Mouse (Mus musculus): ENCODE results near the gene Ssh1.

Ssh1 gene

DNA sequence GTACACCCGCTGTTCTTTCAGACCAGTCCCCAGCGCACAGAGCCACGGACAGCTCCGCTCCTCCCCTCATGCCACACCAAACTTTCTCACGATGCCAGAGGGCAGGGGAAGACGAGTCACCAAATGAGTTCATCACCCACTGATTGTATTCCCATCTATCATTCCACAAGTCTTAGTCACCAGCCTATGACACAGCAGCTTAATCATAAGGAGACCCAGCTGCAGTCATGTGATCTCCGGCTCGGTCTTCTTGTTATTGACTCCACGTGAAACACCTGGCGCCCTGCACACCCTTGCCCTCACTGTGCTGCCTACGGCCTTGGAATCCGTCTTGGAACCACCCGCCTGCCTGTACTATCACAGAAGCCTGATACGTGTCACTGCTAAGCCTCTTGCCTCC lies 28.7 kb downstream of the Ssh1 start:
- DNase-seq, result no peak

DNA sequence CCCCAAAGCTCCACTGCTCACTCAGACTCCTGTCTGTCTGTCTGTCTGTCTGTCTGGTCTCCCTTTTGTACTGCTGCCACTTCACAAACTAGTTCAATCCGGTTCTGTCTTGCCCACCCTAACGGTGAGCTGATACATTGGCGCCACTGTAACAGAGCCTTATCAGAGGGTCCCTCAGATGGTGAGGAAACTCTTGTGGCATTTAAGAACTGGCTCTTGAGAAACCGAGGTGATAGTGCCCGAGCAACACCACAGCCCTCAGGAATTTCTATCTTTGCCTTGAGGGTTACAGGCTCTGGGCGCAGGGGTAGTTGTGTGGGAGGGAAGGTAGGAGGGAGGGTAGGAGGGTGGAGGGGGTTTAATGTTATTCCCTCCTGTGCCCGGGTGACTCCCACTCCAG lies 31.9 kb downstream of the Ssh1 start:
- DNase-seq, result no peak

DNA sequence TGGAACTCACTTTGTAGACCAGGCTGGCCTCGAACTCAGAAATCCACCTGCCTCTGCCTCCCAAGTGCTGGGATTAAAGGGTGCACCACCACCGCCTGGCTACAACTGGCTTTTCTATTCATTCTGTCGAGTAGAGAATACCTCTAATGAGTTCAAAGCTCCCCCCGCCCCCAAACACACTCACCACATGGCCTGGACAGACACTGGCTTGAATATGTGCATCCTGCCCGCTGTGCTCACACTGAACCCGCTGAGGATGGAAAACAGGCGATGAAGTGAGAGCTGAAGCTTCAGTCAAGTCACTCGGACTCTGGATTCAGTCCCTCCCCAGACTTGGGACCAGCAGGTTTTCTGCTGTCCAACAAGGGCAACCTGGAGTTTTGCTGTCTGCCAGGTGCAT lies 33.3 kb downstream of the Ssh1 start:
- no peak for DNase-seq

DNA sequence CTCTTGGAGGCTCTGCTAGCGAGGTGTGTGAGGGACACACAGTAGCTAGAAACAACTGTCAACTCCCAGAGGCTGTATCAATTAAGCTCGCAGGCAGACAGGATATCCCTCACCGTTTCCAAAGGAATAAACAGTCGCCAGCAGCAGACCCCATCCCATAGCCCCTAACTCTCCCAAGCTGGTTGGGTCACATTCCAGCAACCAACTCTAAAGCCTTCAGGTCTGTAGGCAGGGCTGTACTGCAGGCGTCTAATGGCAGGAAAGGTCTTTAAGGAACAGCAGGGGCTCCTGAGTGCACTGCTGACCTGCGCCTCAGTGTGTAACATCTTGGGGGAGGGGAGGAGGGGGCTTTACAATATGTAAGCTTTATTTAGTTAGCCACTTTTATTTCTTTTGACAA lies 34.7 kb downstream of the Ssh1 start:
- DNase-seq, result no peak

DNA sequence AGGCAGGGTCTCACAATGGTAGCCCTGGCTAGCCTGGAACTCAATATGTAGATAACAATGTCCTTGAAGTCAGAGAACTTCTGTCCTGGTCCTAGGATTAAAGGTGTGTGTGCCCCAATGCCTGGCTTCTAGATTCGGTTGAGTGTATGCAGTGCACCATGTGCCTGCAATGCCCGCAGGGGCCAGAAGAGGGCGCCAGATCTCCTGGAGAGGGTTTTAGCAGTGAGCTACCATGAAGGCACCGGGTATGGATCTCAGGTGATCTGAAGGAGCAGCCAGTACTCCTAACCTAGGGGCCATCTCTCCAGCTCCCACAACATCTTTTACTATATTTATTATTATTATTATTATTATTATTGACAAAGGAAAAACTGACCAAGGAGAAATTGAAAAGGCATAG lies 37.2 kb downstream of the Ssh1 start:
- DNase-seq, result peak; percentile 80 to 81

DNA sequence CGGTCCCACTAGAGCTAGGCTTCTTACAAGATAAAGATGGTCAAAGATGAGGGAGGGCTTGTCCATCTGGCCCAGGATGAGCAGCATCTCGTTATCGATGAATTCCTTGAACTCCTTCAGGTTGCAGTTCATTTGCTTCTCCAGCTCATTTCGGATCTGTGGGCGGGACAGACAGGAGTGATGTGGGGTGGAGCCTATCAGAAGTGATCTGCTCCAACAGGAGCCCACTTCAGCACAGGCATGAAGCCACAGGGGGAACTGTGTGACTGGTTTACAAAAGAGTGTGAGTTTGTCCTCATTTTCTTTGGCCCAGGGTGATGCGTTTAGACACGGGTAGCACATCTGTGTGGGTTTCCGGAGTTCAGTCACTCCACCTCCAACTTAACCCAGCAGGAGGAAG lies 38.0 kb downstream of the Ssh1 start:
- no peak for DNase-seq

DNA sequence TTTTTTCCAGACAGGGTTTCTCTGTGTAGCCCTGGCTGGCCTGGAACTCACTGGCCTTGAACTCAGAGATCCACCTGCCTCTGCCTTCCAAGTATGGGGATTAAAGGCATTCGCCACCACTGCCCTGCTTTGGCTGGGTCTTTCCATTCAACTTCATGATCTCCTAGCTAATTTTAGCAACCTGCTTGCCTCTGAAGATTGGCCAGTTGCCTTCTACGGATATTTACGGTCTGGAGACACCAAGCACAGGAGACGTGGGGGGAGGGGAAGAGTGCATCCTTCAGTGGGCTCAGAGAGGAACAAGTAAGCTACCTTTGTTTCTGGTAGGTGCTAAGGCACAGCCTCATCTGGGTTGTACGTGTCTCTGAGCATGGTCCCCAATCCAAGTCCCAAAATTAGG lies 38.4 kb downstream of the Ssh1 start:
- DNase-seq, result no peak

DNA sequence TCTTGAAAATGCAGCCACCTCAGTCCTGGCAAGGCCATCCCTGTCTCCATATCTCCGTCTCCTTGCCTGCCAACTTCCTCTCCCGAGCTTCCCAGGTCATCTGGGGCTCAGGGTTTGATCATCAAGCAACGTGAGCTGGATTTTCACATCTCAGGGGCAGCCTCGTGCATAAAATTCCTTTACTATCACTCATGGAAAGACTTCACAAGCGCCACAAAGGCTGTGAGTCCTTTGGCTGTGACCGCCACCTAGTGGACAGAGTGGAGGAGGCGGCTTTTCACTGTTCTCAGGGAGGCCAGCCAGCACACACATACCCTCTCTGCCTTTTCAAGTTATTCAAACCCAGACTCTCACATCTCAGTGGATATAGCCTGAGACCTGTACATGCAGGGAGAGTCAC lies 39.3 kb downstream of the Ssh1 start:
- DNase-seq, result peak; percentile 87 to 89

DNA sequence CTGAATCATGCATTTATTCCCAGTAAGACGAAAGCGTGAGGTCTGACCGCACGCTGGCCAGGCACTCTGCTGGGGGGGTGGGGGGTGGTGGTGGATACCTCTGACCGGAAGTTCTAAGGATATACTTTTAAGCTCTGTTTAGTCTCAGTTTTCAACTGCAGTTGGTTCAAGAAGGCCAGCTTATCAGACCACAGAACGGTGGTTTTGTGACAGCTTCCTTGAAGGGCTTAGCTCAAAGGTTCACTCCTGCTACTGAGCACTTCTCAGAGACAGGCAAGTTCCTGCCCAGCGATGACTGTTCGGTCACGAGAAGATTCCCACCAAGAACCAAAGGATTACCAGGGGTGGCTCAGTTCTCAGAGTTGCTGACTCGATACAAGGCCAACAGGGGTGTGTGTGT lies 41.2 kb downstream of the Ssh1 start:
- DNase-seq, result no peak

DNA sequence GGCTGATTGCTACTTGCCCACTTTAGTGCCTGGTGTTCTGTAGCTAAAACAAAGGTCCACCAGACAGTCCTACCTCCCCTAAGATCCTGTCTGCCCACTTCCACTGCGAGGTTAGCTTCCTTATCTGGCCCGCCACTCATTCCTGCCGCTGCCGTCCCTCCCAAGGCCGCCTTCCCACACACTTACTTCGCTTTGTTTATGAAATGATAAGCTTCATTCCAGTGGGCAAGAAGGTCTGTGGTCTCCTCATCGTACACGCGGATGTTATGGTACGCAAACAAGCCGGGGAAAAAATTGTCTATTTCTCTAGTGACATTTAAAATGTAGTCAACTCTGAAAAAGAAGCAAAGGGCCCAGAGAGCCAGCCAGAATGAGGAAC lies 42.0 kb downstream of the Ssh1 start:
- no peak for DNase-seq

DNA sequence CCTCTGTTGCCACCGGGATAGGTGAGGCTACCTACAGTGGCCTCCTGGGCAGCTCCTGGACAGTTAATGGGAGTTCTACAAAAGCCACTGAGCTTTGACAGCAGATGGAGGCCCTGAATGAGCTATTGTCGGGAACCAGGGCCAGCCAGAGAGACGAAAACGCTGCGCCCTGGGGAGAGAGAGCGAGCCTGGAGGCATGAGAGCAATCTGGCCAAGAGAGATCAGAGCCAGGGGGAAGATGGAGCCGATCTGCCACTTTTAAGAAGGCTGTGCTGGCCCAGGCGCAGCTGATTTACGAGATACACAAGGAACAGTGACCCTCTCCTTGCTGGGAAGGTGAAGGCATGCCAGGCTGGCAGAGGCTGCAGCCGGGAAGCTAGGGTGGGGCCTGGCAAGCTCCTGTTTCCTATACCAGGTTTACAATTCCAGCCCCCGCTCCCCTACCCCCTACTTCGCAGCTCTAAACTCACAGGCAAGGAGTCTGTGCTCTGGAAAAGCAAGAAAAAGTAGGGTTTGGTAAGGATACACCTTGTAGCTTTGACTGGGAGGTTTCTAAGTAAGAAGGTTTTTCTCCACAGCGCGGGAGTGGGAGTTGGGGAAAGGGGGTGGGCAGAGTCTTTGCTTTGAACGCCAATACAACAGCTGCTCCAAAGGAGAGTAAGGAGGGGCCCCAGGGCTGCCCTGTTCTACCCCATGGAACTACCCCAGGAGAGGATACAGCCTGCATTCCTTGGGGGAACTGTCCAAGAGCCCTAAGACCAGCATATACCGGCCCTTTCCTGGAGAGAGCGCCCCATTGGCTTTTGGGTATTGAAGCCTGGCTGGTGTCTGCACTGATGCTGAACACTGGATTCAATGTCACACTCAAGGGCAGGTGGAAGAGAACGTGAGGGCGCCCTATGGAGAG lies 42.7 kb downstream of the Ssh1 start:
- peak; percentile 77 to 85 for DNase-seq

DNA sequence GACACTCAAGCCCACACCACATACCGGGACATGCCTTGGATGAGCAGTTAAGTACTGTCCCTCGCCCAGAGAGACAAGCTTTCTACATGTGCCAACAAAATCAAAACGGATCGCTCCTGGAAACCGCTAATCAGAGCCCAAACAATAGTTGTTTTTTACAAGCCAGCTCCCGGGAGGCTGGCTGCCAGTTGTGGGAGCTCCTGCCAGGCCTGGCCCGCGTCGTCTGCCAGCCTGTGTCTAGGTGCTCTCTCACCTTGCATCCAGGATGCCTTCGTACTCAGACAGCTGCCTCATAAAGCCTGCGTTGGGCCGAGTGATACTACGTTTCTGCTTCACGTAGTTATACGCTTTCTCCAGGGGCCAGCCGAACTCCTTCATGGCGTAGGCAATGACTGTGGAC lies 43.6 kb downstream of the Ssh1 start:
- peak; percentile 29 to 53 for DNase-seq

DNA sequence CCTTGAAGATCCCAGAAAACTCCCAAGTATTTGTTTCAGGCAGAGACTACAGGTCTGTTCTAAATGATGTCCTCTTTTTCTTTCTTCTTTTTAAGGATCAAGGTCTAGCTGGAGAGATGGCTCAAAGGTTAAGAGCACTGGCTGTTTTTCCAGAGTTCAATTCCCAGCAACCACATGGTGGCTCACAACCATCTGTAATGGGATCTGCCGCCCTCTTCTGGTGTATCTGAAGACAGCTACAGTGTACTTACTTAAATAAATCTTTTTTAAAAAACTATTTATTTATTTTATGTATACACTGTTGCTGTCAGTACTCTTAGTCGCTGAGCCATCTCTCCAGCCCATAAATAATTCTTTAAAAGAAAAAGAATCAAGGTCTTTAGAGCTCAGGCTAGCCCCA lies 46.4 kb downstream of the Ssh1 start:
- DNase-seq, result no peak

DNA sequence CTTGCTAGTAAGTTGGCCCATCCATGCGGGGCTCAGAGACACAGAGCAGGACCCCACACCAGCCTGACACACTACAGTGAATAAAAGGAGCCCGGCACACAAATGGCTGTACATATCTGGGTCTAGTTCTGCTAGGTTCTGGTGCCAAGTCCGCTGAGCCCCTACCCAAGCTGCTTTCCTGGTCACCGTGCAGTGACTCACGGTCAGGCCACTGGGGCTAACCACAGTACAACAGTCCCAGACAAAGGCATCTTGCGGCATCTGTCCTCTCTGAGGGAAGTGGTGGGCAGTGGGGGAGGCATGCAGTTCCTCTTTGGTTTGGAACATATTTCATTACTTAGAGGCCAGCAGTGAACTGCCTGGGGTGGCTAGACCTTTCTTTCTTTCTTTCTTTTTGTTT lies 48.6 kb downstream of the Ssh1 start:
- DNase-seq, result no peak

DNA sequence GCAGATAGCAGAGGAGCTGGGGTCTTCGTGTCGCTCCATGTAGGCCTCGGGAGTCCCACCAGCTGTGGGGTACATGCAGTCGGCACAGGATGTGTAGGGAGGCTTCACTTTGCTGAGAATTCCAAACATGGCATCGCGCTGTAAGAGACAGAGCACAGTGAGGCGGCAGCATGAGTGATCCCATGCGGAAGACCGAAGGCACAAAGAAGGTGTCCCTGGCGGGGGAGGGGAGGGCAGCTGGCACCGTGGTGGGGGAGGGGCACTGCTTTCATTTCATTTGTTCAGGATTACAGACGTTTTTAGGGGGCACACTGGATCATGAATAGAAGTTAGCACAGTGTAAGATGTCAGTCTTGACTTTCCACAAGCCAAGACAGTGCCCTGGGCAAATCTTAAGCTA lies 50.4 kb downstream of the Ssh1 start:
- DNase-seq, result no peak

DNA sequence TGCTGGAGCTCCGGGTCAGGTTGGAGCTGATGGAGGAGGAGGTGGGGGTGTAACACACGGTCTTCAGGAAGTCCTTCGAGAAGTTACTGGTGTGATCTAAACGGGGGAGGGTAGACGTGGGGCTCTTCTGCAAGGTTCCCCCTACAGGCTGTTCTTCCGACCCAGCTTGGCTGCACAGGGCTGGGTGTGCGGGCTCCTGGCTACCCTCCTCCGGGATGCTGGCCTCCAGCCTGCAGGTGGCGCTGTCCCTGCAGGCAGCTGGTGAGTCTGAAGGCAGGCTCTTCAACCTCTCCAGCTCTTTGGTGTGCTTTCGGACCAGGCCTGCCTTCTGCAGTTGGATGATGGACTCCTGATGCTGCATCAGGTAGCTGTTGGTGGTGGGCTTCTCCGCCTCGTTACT lies 51.1 kb downstream of the Ssh1 start:
- no peak for DNase-seq

DNA sequence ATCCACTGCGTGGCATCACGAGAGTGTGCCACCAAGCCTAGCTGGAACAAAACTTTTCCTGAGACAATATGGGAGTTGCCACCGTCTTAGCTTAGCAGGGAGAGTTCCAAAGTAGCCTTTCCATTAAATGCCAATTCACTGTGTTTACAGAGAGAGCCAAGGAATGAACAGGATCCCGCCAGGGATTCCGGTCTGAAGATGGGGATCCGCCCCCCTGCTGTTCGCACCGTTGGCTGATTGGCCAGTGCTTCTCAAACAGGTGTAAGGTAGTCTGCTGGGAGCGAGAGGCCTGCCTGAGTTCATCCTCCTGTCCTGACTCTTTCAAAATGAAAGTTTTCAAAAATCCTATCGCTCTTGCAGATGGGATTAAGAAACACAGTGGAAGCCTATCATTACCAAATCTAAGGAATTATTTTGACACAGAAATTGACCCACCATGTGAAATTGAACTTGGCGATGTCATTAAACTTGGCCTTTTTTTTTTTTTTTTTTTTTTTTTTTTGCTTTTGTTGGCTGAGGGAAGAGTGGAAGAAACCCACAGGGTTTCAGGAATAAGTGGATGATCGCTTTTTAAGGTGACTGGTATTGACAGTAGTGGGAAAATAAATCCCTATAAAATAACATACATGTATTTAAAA lies 54.3 kb downstream of the Ssh1 start:
- peak; percentile 33 to 39 for DNase-seq

DNA sequence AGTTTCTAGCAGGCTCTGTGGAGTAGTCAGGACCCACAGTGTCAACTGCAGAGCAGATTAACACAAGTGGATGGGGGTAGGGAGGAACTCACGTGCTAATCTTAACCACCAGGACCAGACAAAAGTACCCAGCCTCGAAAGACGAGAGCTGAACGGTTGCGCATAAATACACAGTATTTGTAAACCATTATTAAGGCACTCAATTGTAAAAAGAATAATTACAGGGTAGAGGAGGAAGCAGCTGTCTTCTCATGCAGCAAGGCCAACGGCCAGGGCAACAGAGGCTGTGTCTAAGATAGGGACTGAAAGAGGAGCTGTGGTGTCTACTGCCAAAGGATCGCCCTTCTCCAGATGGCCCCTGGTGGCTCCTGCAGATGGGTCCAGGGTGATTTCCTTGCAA lies 56.0 kb downstream of the Ssh1 start:
- no peak for DNase-seq

DNA sequence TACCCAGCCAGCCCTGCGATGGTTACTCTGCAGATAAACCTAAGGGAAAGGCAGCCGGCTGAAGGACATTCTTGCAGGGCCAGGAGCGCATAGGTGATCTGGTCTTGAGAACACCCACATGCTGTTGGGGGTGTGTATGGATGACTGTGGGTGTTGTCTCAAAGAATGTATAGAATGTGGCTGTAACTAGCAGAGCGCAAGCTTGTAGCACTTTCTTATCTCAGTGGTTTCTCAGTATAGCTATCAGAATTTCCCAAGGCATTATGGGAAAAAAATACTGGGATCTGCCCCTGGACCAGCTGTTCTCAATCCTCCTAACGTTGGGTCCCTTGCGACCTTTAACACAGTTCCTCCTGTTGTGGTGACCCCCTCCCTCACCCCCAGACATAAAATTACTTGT lies 59.8 kb downstream of the Ssh1 start:
- DNase-seq, result no peak

DNA sequence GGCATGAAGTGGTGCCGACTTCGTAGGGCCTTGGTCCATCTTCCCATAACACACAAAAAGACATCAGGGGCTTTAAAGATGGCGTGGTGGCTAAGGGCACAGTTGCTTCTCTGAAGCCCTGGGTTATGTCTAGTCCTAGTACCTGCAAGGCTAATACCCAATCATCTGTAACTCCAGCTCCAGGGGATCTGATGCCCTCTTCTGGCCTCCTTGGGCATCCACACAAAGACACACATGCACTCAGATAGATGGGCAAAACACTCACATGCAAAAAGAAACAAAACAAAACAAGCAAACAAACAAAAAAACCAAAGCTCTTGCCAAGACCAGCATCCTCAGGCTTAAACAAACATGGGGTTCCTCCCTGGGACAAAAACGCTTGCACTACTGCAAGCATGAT lies 60.2 kb downstream of the Ssh1 start:
- no peak for DNase-seq

DNA sequence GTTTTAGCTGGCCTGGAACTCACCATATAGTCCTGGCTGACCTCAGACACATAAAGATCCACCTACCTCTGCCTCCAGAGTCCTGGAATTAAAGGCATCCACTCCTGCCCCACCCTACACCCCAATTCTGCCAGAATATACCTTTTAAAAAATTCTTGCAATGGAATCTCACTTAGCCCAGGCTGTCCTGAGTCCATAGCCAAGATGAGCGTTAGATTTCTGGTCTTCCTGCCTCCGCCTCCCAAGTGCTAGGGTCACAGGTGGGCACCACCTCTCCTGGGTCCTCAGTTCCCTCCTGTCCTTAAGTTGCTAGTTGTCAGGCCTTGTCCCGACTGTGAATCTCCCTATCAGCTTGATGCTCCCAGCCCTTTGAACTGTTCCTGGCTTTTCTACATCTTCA lies 61.4 kb downstream of the Ssh1 start:
- no peak for DNase-seq

DNA sequence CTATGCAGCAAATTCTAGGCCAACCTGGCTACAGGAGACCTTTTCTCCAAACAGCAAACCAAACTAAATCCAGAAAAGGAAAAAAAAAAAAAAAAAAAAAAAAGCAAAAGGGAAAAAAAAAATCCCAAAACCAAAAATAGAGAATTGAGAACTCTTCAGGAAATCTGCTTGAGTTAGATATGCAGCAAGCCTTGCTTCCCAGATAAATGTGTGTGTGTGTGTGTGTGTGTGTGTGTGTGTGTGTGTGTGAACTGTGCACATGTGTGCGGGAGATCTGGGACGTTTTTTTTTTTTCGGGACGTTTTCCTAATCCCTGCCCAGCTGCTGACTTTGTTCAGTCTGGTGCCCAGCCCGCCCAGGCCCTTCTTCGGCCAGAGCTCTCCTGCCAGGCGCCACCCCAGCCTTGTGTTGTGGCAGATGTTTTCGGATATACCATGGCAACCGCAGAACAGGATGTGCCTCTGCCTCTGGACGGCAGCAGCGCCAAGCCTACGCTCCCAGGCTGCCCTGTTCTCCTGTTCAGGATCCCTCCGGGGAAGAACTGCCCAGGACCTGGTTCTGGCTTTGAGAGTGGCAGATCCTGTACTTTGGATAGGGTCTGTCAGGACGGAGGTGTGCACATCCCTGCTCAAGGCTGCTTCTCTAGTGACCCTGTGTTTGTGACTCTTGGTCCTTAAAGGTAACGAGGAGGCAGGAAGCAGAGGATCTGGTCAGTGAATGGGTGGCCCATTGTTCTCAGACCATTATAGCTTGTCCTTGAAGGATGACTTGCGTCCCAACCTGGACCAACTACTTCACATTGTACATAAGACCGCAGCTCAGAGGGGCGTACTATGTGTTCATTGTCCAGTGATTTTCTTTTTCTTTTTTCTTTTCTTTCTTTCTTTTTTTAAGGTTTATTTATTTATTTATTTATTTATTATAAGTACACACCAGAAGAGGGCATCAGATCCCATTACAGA lies 62.8 kb downstream of the Ssh1 start:
- DNase-seq, result no peak

DNA sequence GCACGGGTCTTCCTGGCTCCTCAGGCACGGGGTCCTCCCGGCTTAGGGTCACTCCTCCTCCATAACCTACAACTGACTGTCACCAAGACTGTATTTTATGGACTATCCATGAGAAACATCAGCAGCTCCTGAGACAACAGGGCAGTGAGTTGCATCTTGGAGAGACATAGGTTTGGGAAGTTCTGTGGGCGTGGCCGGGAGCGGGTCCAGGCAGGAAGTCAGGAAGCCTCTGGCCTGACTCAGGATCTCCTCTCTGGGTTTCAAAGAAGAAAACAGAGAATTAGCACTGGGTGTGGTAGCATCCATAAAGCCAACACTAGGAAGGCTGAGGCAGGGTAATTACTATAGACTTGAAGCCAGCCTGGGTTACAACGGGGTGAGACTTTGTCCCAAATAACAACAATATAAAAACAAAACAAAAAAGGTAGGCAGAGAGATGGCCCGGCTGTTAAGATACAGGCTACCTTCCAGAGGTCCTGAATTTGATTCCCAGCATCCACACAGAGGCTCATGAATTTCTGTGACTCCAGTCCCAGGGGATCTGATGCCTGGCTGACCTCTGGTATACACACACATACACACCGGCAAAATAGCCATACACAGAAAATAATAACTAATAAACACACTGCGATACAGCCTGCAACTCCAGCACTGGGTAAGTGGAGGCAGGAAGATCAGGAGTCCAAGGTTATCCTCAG lies 63.6 kb downstream of the Ssh1 start:
- DNase-seq, result no peak

All from cerebellum, adult 18-20 months (tissue).